Mouse (Mus musculus) R1 (cell line): Measurements from ENCODE around the gene Rpgrip1.

ENCODE experiments used
- DNase-seq: peaks from one replicate; pipeline ENCODE4 v3.0.0-alpha.2; 2018; ENCODE audit warnings: low read depth, low spot score

Rpgrip1 gene

DNA sequence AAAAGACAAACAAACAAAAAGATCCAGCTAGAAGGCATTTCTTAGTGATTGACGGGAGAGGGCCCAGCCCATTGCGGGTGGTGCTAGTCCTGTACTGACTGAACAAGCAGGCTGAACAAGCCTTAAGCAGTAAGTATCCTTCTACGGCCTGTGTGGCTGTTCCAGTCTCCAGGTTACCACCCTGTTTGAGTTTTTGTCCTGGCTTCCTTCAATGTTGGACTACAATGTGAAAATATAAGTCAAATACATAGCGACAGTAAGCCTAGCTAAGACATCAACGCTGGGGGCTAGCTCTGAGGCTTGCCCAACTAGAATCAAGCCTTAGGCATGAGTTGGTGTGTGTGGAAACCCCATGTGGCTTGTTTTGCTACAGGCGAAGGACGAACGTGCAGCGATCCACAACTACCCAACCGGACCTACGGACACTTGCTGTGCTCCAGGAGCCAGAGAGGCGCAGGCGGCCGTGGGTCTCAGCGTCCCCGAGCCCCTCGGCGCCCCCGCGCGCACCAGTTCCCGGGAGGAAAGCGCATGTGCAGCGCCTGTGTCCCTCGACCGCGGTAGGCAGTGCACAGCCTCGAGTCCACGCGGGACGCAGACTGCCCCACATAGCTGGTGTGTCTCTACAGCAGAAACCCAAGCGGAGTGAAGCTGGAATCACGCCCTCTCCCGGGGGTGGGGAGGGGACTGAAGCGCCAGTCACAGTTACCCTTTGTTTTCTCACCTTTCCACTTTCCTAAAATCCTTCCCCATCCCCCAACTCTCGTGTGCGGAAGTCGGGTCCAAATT is 8.5 kb downstream of the Rpgrip1 start:
- DNase-seq = peak; percentile 92

DNA sequence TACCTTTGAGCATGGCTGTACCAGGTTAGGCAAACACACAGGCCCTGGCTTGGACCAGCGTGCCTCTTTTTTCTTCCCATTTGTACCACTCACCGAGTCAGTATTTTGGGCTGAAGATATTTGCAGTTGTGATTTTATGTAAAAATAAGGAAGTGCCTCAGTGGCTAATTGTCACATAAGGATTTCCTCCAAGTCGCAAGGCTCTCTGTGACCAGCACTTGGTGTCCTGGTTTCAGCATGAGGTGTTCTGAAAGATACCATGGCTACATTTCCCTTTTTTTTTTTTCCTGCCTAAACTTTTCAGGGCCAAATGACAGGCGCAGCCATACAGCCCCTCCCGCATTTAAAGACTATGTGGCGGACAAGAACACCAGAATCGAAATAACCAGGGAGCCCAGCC is 9.7 kb downstream of the Rpgrip1 start:
- DNase-seq = no peak

DNA sequence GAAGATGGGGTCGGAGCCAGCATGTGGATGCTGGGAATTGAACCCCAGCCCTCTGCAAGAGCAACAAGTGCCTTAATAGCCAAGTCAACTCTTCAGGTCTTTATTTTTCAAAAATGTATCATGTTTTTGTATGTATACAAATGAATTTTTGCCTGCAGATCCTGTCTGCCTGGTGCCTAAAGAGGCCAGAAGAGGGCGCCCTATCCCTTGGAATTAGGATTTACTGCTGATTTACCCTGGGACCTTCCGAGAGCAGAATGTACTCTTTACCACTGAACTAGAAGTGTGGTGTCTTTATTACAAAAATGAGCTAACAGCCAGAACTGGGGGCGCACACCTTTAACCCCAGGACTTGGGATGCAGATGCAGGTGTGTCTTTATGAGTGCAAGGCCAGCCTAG is 13.4 kb downstream of the Rpgrip1 start:
- DNase-seq = peak; percentile 68

DNA sequence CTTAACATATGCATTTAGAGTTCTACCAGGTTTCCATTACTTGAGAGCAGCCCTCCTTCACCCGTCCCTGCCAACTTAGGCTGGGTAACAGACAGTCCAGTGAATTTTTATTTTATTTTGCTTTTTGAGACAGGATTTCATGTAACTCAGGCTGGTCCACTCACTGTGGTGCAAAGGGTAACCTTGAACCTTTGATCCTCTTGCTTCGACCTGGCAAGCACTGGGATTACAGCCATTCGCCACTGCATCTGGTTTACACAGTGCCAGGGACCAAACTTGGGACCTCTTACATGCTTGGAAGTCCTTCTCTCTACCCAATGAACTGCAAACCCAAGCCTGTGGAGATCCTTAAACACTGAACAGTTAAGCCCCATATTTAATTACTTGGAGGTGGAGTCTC is 14.1 kb downstream of the Rpgrip1 start:
- no peak for DNase-seq

DNA sequence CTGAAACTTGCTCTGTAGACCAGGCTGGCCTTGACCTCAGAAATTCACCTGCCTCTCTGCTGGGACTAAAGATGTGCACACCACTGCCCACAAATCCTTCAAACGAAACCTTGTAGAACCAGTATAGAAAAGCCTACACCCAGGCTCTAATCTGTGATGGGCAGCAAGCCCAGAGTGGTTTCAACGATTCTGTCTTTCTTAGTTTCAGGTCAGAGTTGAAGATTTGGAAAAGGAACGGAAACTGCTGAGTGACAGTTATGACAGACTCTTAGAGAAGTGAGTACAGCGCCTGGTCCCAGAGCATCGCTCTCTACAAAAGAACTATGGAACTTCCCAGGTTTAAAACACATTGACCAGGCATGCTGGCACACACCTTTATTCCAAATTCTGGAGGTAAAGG is 23.1 kb downstream of the Rpgrip1 start:
- no peak for DNase-seq

DNA sequence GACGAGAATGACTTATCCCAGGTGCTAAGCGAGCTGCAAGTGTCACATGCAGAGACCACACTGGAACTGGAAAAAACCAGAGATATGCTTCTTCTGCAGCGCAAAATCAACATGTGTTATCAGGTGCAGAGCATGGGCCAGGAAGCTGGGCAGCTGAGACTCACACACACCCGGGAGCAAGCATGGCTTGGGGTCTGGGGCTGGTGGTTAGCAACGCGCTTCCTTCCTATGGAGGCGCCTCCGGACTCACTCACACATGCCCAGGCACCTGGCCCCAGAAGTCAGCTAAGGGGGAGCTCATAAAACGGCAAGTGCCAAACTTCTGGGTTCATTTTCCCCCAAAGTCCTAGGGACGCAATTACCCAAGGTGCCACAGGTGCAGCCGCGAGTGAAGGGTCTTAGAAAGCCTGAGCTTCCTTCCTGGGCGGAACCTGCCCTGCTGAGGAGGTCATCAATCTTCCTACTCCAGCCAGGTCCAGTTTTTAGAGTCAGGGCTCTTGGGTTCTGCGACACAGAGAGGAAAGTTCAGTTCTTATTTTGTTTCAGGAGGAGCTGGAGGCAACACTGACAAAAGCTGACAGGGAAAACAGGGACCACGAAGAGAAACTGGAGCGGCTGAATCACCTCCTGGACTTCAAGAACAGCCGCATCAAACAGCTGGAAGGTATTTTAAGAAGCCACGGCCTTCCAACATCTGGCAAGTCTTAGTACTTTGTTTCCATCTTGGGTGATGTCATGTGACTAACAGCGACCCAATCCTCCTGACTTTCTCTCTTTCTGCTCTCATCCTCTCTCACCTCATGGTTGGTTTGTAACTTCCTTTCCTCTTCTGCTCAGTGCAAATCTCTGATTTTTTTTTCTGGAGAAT is 30.3 kb downstream of the Rpgrip1 start:
- peak; percentile 48 for DNase-seq

DNA sequence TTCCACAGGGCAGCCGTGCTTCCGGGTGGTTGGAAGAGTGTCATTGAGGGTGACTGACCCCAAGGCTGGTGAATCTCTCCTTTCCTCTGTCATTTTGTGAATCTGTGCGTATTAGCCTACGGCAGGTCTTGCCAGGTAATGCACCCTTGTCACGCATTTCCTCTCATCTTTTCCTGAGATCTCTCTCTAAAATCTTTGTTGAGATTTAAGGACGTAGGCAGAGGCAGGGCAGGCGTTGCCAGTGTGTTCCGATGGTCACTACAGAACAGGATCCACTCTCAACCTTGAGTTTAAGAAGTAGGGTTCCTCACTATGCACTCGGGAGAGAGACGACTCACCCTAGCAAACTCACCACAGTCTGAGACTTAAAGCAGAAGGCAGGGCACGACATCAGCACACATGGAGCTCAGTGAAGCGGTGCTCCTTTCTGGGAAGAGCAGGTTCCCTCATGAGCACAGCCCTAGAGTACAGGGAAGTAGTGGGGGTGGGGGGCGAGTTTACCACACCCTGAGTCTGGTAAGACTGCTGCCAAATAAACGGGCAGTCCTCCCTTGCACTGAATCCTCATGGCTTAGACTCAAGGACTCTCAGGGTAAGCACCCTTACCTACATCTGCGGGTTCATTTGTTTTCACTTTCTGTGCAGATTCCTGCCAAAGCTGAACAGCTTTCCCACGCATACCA is 31.1 kb downstream of the Rpgrip1 start:
- DNase-seq = no peak

DNA sequence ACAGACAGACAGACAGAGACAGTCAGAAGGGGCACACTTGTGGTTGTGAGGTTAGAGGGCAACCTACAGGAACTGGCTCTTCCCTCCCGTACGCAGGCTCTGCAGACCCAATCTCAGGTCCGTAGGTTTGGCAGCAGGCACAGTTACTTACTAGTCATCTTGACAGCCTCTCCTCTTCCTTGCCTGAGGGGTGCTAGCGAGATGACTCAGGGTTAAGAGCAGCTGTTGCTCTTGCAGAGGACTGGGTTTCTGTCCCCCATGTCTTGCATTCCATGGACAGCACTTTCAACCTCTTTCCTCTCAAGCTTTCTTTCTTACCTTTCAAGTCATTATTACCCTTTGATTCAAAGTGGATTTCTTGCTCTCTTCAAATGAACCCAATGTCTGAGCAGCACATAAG is 33.7 kb downstream of the Rpgrip1 start:
- DNase-seq = no peak

DNA sequence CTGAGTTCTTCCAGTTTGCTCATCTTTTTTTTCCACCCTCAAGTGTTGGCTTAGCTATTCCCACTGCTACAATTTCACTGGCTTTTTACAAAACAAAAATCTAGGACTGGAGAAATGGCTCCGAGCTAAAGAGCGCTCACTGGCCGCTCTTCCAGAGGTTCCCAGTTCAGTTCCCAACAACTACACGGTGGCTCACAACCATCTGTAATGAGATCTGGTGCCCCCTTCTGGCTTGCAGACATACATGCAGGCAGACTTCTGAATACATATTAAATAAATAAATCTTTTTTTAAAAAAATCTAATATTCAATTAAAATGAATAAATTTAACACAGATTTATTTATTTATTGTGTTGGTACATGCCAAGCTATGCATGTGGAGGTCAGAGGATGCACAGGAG is 36.0 kb downstream of the Rpgrip1 start:
- DNase-seq = peak; percentile 81

DNA sequence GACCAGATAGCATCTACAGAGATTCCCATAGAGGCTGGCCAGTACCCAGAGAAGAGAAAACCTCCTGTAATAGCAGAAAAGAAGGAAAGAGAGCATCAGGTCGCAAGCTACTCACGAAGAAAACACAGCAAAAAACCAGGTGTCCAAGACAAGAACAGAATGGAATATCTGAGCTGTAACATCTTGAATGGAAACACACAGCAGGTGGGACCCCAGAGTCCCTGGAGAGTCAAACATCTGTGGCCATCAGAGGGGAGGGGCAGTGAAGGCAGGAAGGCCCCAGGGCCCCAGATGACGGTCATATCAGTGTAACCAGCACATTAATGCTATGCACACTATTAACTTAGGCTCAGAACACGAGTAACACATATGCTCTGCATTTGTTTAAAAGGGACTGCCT is 39.4 kb downstream of the Rpgrip1 start:
- DNase-seq = peak; percentile 26

DNA sequence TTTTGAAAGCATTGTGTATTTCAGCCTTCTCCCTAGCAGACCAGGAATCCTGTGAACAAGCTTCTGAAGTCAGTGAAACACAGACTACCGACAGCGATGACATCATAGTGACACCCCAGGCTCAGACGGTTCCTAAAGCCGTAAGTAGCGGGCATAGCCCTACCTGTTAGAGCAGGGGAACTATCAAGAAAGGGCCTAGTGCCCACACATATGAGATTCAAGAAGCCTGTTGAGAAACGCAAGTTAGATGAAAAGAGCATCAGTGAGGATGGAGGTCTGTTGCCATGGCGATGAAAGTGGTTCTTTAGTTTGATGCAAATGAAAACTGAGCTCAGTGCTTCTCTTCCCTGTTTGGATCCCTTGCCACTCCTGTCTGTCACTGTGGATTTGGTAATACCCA is 41.7 kb downstream of the Rpgrip1 start:
- DNase-seq = peak; percentile 26

DNA sequence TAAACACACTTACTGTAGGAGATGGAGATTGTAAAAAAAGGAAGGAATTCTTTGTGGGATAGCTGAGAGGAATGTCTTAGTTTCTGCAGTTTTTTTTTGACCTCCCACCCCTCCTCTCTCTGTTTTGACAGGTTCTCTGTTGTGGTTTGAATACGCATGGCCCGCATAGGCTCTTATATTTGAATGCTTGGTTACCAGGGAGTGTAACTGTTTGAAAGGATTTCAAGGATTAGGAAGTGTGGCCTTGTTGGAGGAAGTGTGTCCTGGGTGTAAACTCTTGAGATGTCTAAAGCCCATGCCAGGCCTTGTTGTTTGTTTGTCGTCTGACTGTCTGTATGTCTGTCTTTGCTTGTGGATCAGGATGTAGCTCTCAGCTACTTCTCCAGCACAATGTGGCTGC is 42.1 kb downstream of the Rpgrip1 start:
- DNase-seq = no peak

DNA sequence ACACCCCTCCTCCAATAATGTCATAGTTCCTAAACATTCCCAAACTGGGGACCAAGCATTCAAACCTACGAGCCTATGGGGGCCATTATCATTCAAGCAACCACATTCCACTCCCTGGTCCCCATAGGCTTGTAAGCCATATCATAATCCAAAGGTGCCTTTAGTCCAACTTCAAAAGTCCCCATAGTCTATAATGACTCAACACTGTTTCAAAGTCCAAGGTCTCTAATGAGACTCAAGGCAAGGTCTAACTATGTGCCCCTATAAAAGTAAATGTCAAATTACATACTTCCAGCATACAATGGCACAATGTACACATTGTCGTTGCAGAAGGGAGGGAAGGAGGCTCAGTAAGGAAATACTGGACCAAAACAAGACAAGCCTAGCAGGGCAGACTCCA is 44.5 kb downstream of the Rpgrip1 start:
- no peak for DNase-seq

DNA sequence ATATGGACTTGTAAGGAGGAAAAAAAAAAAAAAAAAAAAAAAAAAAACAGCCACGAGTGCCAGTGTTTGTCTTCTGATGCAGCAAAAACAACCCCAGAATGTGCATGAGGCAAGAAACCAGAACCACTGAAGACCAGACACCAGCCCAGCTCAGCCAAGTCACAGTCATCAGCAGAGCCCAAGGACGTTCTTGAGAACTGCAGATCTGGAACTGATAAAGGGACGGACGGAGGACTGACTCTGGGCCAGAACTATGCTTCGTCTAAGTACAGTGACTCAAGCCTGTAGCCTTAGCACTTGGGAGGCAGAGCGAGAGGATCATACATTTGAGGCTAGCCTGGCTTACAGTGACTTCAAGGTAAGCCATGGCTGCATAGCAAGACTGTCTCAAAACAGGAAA is 50.4 kb downstream of the Rpgrip1 start:
- no peak for DNase-seq

DNA sequence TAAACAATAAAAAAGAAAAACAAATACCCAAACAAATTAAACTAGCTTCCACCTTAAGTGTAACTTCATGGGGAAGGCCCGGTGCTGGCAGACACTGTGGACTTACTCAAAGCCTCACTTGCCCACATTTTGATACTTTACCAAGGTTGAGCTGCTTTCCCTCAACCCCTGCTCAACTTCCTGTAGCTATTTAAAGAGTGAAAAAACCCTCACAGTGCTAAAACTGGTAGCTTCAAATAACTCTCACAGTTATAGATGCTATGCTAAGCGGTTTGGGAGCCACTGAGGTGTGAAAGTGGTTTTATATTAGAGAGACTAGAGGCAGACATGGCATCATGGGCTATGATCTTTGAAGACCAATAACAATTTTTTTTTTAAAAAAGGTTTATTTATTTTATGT is 56.1 kb downstream of the Rpgrip1 start:
- DNase-seq = no peak

DNA sequence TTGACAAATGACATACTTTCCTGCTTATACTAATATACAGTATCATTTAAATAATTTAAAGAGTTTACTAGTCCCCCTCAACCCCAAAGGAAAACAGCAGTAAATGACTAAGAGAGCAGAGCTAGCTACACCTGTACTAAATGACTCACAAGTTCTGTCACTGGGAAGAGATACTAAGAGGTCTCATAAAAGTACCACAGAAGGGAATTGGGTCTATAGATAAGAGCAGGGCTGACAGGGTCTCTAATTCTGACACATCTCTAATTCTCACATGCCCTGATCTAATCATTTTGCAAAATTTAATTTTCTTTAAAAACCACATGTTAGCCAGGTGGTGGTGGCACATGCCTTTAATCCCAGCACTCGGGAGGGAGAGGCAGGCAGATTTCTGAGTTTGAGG is 78.3 kb downstream of the Rpgrip1 start:
- DNase-seq = no peak

DNA sequence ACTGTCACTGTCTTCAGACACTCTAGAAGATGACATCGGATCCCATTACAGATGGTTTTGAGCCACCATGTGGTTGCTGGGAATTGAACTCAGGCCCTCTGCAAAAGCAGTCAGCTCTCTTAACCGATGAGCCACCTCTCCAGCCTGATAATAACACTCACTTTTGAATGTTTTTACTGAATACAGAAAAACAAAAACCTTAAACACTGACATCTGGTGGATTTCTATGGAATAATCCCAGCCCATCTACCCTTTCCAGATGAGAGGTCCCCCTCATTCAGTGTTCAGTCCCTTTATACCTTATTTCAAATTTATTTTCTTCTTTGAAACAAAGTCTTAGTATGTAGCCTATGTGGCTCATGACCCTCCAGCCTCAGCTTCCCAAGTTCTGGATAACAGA is 79.0 kb downstream of the Rpgrip1 start:
- DNase-seq = no peak

DNA sequence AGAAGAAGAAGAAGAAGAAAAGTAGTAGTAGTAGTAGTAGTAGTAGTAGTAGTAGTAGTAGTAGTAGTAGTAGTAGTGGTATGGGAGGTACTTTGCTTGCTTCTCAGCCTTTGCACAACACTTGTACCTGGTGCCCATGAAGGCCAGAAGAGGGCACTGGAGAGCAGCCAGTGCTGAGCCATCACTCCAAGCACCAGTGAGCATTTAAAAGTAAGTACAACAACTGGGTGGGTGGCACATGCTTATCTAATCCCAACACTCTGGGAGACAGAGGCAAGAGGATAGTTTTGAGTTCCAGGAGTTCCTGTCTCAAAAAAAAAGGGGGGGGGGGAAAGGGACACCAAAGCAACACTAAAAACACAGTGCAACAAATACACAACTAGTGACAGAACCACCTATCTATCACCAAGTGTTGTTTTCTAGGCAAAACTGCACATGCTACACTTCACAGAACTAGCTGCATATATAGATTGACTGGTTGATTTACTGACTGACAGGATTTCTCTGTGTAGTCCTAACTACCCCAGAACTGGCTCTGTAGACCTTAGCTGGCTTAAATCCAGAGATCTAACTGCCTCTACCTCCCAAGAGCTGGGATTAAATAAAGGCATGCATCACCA is 80.3 kb downstream of the Rpgrip1 start:
- peak; percentile 75 for DNase-seq

DNA sequence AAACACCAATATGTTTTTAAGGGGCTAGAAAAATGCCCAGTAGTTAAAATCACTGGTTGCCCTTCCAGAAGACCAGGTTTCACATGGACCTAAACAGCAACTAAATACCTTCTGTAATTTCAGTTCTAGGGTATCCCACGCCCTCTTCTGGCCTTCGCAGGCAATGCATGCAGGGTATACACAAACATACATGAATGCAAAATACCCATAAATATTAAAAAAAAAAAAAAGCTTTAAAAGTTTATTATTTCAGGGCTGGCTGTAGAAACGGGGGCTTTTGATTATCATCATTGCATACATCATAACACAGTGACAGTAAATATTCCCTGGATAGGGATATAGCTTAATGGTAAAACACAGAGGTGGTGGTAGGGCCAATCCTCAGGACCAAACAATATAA is 85.2 kb downstream of the Rpgrip1 start:
- peak; percentile 78 for DNase-seq

DNA sequence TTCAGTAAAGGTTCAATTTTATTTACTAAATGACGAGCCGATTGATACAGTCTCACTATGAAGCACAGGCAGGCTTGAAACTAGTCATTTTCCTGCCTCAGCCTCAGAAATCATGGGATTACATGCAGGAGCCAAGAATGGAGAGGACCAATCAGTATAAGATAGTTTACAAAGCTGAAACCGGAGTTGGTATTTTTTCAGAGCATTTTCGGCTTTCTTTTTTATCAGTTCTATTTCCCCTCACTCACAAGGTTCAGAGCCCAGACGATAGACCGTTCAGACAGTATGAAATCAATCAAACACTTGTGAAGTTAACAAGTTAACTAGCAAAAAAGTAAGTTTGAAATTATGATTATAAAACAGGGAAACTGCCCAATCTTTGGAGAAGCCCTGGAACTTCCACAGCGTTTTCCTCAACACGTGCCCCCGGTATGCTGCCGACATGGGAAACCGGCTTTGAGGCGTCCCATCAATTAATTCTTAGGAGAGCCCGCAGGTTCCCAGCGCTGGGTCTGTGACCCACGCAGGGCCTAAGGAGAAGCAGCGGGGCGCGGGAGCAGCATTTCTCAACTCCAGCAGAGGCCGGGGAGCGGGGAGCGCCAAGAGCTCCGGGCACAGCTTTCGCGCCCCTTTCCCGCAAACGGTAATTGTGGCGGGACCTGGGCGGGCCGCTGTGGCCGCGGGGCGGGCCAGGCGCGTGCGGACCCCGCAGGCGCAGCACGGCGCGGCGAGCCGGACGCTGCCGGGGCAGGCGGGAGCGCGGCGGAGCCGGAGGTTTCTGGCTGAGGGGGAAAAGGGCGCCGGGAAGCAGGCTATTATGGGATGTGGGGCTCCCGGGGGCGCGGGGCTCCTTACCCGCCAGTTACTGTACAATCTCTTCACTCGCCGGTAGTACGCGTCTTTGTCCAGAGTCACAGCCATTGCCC is 86.0 kb downstream of the Rpgrip1 start:
- DNase-seq = peak; percentile 61
